Mouse (Mus musculus): ENCODE measurements around the gene Dmwd. TPM values are rescaled to one million over a fixed set of nuclear protein-coding genes. Genes with fewer than 3 reads are reported as not detected.

The Dmwd gene
- total and polyA plus RNA-seq, 3 experiments = 18.3 to 70.3 (median 51.5) TPM

DNA sequence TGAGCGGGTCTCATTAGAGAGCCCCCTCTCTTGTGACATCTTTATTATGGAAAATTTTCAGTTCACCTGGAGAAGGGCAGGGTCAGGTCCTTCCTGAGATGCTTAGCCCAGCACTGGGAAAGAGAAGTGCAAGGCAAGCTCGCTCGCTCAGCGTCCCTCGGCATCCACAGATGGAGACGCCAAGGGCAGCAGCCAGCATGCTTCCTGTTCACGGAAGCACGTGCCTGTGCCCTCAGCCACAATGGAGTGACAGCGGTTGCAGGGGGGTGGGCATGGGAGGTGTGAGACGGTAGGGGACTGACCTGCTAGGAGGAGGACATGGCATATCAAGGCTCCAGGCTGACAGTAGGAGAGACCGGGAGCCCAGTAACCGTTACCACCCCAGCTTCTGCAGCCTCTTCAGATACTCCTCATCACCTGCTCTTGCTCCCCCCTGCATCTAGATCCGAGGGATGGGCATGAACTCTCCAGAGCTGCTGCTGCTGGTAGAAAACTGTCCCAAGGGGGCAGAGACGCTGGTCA is 28.0 kb upstream of the Dmwd start:
- no peak for DNase-seq (ENCODE audit: low read depth, low spot score)
- no peaks in the 10 kb centered on the region; a peak in 1 of 4 replicates for H3K36me3 ChIP-seq (ENCODE audit: control insufficient read depth in 1 of 2, insufficient read depth in 2 of 2, low read length in 2 of 2)
- TF ChIP-seq BHLHE40 (IDR thresholded peaks at IDR 0.05; ENCODE audit: borderline replicate concordance, low read depth, low read length) (no peak), MXI1 (IDR thresholded peaks at IDR 0.05; ENCODE audit: low read depth, low read length) (no peak), POLR2AphosphoS2 (IDR thresholded peaks at IDR 0.05; ENCODE audit: low read length) (no peak), E2F4 (IDR thresholded peaks at IDR 0.05; ENCODE audit: borderline replicate concordance, low read depth, low read length) (no peak), GATA1 (IDR thresholded peaks at IDR 0.05; ENCODE audit: low read depth, low read length) (no peak), POLR2A (IDR thresholded peaks at IDR 0.05; ENCODE audit: control insufficient read depth in 1 of 2, insufficient read depth in 1 of 2, low read depth in 1 of 2, low read length in 2 of 2, poor library complexity in 1 of 2) (no peak), ELF1 (IDR thresholded peaks at IDR 0.05; ENCODE audit: low read depth, low read length) (no peak), SMC3 (IDR thresholded peaks at IDR 0.05; ENCODE audit: low read depth, low read length) (no peak), TCF12 (IDR thresholded peaks at IDR 0.05; ENCODE audit: low read depth, low read length) (no peak), ZMIZ1 (IDR thresholded peaks at IDR 0.05; ENCODE audit: low read depth, low read length) (no peak), HCFC1 (IDR thresholded peaks at IDR 0.05; ENCODE audit: low read depth, low read length) (no peak), TBP (IDR thresholded peaks at IDR 0.05; ENCODE audit: low read depth, low read length) (no peak), ZC3H11A (IDR thresholded peaks at IDR 0.05; ENCODE audit: low read depth, low read length) (no peak), NRF1 (IDR thresholded peaks at IDR 0.05; ENCODE audit: insufficient read depth, low read depth, low read length, poor library complexity, severe bottlenecking) (no peak), ETS1 (IDR thresholded peaks at IDR 0.05; ENCODE audit: low read depth, low read length) (no peak), KAT2A (conservative IDR thresholded peaks at IDR 0.05; ENCODE audit: low read depth, low read length) (no peak), CTCF (IDR thresholded peaks at IDR 0.05 in 2 of 3, conservative IDR thresholded peaks at IDR 0.05 in 1 of 3; ENCODE audit: control insufficient read depth in 1 of 3, insufficient read depth in 1 of 3, low read depth in 2 of 3, low read length in 3 of 3, poor library complexity in 1 of 3, severe bottlenecking in 1 of 3) (no peak)
- no peaks in the 10 kb centered on the region for H3K79me2 ChIP-seq (ENCODE audit: control insufficient read depth, insufficient read depth, low read length, poor library complexity)
- no peaks in the 10 kb centered on the region for H3K27me3 ChIP-seq (ENCODE audit: control insufficient read depth in 1 of 2, insufficient read depth in 2 of 2, low read length in 2 of 2)
- H3K9ac ChIP-seq (ENCODE audit: control insufficient read depth, low read depth, low read length, poor library complexity, severe bottlenecking) = no peak overlapping the region
- H3K9me3 ChIP-seq (replicated peaks; ENCODE audit: insufficient read depth, low read length) = no peaks in the 10 kb centered on the region
- no peak overlapping the region for H3K27ac ChIP-seq (ENCODE audit: control insufficient read depth, low read depth, low read length)
- H3K4me3 ChIP-seq (ENCODE audit: control insufficient read depth in 1 of 2, insufficient read depth in 1 of 2, low read depth in 2 of 2, low read length in 2 of 2) = no peak overlapping the region
- no peaks in the 10 kb centered on the region for H3K4me1 ChIP-seq (ENCODE audit: control insufficient read depth in 1 of 2, insufficient read depth in 2 of 2, low read length in 2 of 2)

DNA sequence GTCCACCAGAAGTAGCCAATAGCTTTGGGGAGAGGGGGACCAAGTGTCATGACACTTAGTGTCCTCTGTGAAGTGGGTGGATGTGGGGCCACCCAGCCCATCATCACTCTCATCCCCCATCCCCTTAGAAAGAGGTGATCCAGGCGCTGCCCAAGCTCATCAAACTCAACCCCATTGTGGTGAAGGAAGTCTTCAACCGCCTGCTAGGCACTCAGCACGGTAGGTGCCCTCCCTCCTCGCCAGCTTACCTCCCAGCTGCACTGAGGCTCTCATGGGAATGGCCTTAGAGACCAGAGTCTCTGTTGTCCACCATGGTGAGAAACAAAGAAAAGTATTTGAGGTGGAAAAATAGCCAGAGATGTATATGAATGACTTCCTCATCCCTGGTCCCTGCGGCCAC is 26.8 kb upstream of the Dmwd start:
- DNase-seq (ENCODE audit: low read depth, low spot score) = no peak
- Histone ChIP-seq H3K9ac (ENCODE audit: control insufficient read depth, low read depth, low read length, poor library complexity, severe bottlenecking) (no peak overlapping the region), H3K79me2 (ENCODE audit: control insufficient read depth, insufficient read depth, low read length, poor library complexity) (no peaks in the 10 kb centered on the region), H3K27me3 (ENCODE audit: control insufficient read depth in 1 of 2, insufficient read depth in 2 of 2, low read length in 2 of 2) (no peaks in the 10 kb centered on the region), H3K36me3 (ENCODE audit: control insufficient read depth in 1 of 2, insufficient read depth in 2 of 2, low read length in 2 of 2) (no peaks in the 10 kb centered on the region; a peak in 1 of 4 replicates), H3K4me1 (ENCODE audit: control insufficient read depth in 1 of 2, insufficient read depth in 2 of 2, low read length in 2 of 2) (no peaks in the 10 kb centered on the region), H3K4me3 (ENCODE audit: control insufficient read depth in 1 of 2, insufficient read depth in 1 of 2, low read depth in 2 of 2, low read length in 2 of 2) (no peak overlapping the region), H3K27ac (ENCODE audit: control insufficient read depth, low read depth, low read length) (no peak overlapping the region), H3K9me3 (replicated peaks; ENCODE audit: insufficient read depth, low read length) (no peaks in the 10 kb centered on the region)
- TF ChIP-seq HCFC1 (IDR thresholded peaks at IDR 0.05; ENCODE audit: low read depth, low read length) = no peak
- TF ChIP-seq MAFK (IDR thresholded peaks at IDR 0.05; ENCODE audit: borderline replicate concordance, low read depth, low read length) = no peak
- TF ChIP-seq ELF1 (IDR thresholded peaks at IDR 0.05; ENCODE audit: low read depth, low read length) = no peak
- TF ChIP-seq E2F4 (IDR thresholded peaks at IDR 0.05; ENCODE audit: borderline replicate concordance, low read depth, low read length) = no peak
- no peak for TF ChIP-seq RCOR1 (IDR thresholded peaks at IDR 0.05; ENCODE audit: low read depth, low read length)
- TF ChIP-seq POLR2AphosphoS2 (IDR thresholded peaks at IDR 0.05; ENCODE audit: low read length) = no peak
- no peak for TF ChIP-seq NELFE (IDR thresholded peaks at IDR 0.05; ENCODE audit: low read depth, low read length)

Measured in MEL (cell line).